Mouse (Mus musculus) heart, embryonic 14.5 days (tissue): ENCODE data around the gene Aggf1. TPM values are rescaled to one million over a fixed set of nuclear protein-coding genes. Genes with fewer than 3 reads are reported as not detected.
A peak's percentile ranks its signal among the peaks of the same experiment; 100 is the strongest.

Experiments
- ATAC-seq: fragments of 200-750 bp; cut with Nextera tagmentation; 2 replicates; pipeline ENCODE4 v1.8.0; 2017; ENCODE audit warnings: low read depth, moderate TSS enrichment; ENCODE audit not compliant: insufficient number of reproducible peaks, insufficient read depth, low FRiP score
- H3K27ac ChIP-seq, 2 experiments: fragments of 200-500 bp in 1 of 2; fragments of 300-500 bp in 1 of 2; sonication (generic) in 1 of 2; replicated peaks in 1 of 2; 2 replicates each; pipeline ENCODE4 v1.5.1; 2012 to 2014; ENCODE audit warnings: low read depth in 2 of 2, low read length in 2 of 2, control low read depth in 1 of 2, mild to moderate bottlenecking in 1 of 2, mixed read lengths in 1 of 2; ENCODE audit not compliant: control insufficient read depth in 1 of 2, insufficient read depth in 1 of 2
- H3K27me3 ChIP-seq: fragments of 300-500 bp; sonication (generic); 2 replicates; pipeline ENCODE4 v1.6.1; 2014; ENCODE audit warnings: mild to moderate bottlenecking, low read length, control low read depth; ENCODE audit not compliant: control insufficient read depth, insufficient read depth
- H3K36me3 ChIP-seq: fragments of 300-500 bp; sonication (generic); 2 replicates; pipeline ENCODE4 v1.6.1; 2014; ENCODE audit warnings: mild to moderate bottlenecking, control low read depth, low read length, mixed read lengths; ENCODE audit not compliant: control insufficient read depth, insufficient read depth
- H3K4me1 ChIP-seq, 2 experiments: fragments of 200-500 bp in 1 of 2; fragments of 300-500 bp in 1 of 2; sonication (generic) in 1 of 2; 2 replicates each; pipeline ENCODE4 v1.6.1; 2012 to 2014; ENCODE audit warnings: low read length in 2 of 2, control low read depth in 1 of 2, mixed read lengths in 1 of 2; ENCODE audit not compliant: control insufficient read depth in 2 of 2, insufficient read depth in 2 of 2
- H3K4me2 ChIP-seq: fragments of 300-500 bp; sonication (generic); 2 replicates; pipeline ENCODE4 v1.6.1; 2014; ENCODE audit warnings: mild to moderate bottlenecking, low read length
- H3K4me3 ChIP-seq, 2 experiments: fragments of 200-500 bp in 1 of 2; fragments of 300-500 bp in 1 of 2; sonication (generic) in 1 of 2; 2 replicates each; pipeline ENCODE4 v1.5.1; 2012 to 2014; ENCODE audit warnings: low read length in 2 of 2, mild to moderate bottlenecking in 2 of 2, control low read depth in 1 of 2, low read depth in 1 of 2, moderate library complexity in 1 of 2; ENCODE audit not compliant: control insufficient read depth in 1 of 2, insufficient read depth in 1 of 2
- H3K9ac ChIP-seq: fragments of 300-500 bp; sonication (generic); 2 replicates; pipeline ENCODE4 v1.6.1; 2014; ENCODE audit warnings: mild to moderate bottlenecking, low read length
- H3K9me3 ChIP-seq: fragments of 300-500 bp; sonication (generic); 2 replicates; pipeline ENCODE4 v1.6.1; 2016; ENCODE audit warnings: low read length, control low read depth; ENCODE audit not compliant: control insufficient read depth
- WGBS: fragments of 180-500 bp; shearing (Covaris S2); extraction: QIAGEN DNeasy Blood & Tissue Kit; methylation state at CpG from one replicate; pipeline ENCODE4 v1.1.7; 2014; 5-methylcytosine and 5-hydroxymethylcytosine counted together
- polyA plus RNA-seq: library from polyadenylated mRNA; unstranded; fragments of >200 nt; fragmentation: Nextera tagmentation; extraction: Ambion mirVana; gene quantifications from 2 replicates; pipeline ENCODE4 v1.2.1, GENCODE M21; 2014

Aggf1 gene
- polyA plus RNA-seq, 1 experiment from 2014 or later = 27.5 TPM

- no peak overlapping the region for H3K9ac ChIP-seq
- peaks cover 0 to 4% of the 10 kb centered on the region in 2 experiments; a peak in 2 of 4 replicates for H3K4me1 ChIP-seq
- peaks cover 91% of the 10 kb centered on the region for H3K36me3 ChIP-seq
Observed at GRCm38 (mm10) chr13:95363440-95363839, 11.7 kb downstream of the Aggf1 start.

GRCm38 (mm10) chr13:95358223-95358622 is 16.9 kb downstream of the Aggf1 start:
- no peak overlapping the region for H3K4me2 ChIP-seq
- H3K36me3 ChIP-seq = peaks cover 99% of the 10 kb centered on the region
- H3K27me3 ChIP-seq = no peaks in the 10 kb centered on the region
- H3K4me3 ChIP-seq = no peak overlapping the region
- no peak overlapping the region for H3K27ac ChIP-seq
- H3K4me1 ChIP-seq = no peaks in the 10 kb centered on the region
- 69% methylated on average over 2 of the region's 2 CpGs for WGBS
- ATAC-seq = no peak
- H3K9me3 ChIP-seq = no peaks in the 10 kb centered on the region
- H3K9ac ChIP-seq = no peak overlapping the region

More at GRCm38 (mm10) chr13:95363440-95363839, 11.7 kb downstream of the Aggf1 start:
- H3K9me3 ChIP-seq = no peaks in the 10 kb centered on the region
- no peak for ATAC-seq
- no peak overlapping the region for H3K4me3 ChIP-seq
- H3K27ac ChIP-seq = no peak overlapping the region
- no peaks in the 10 kb centered on the region for H3K27me3 ChIP-seq
- H3K4me2 ChIP-seq = no peak overlapping the region
- WGBS = 66% methylated on average over 4 of the region's 4 CpGs

GRCm38 (mm10) chr13:95348476-95348875 is 26.7 kb downstream of the Aggf1 start:
- H3K27me3 ChIP-seq = no peaks in the 10 kb centered on the region
- H3K36me3 ChIP-seq = peaks cover 44% of the 10 kb centered on the region
- H3K9me3 ChIP-seq = no peaks in the 10 kb centered on the region
- no peak overlapping the region for H3K27ac ChIP-seq
- no peak for ATAC-seq
- H3K4me2 ChIP-seq = no peak overlapping the region
- 91% methylated on average over 3 of the region's 3 CpGs for WGBS
- no peaks in the 10 kb centered on the region for H3K4me1 ChIP-seq
- no peak overlapping the region for H3K9ac ChIP-seq
- no peak overlapping the region for H3K4me3 ChIP-seq

GRCm38 (mm10) chr13:95347018-95347696 is 28.0 kb downstream of the Aggf1 start:
- Histone ChIP-seq H3K27me3 (no peaks in the 10 kb centered on the region), H3K4me3 (no peak overlapping the region), H3K9ac (no peak overlapping the region), H3K36me3 (peaks cover 32% of the 10 kb centered on the region), H3K9me3 (no peaks in the 10 kb centered on the region), H3K27ac (no peak overlapping the region), H3K4me2 (no peak overlapping the region), H3K4me1 (no peaks in the 10 kb centered on the region)
- ATAC-seq = peak; percentile 55; the same call in 1 of the 2 replicates
- WGBS = 31% methylated on average over 8 of the region's 8 CpGs

GRCm38 (mm10) chr13:95345869-95346268 is 29.3 kb downstream of the Aggf1 start:
- H3K4me3 ChIP-seq = no peak overlapping the region
- no peaks in the 10 kb centered on the region for H3K9me3 ChIP-seq
- H3K27me3 ChIP-seq = no peaks in the 10 kb centered on the region
- H3K36me3 ChIP-seq = peaks cover 25% of the 10 kb centered on the region
- ATAC-seq = no peak
- H3K27ac ChIP-seq = no peak overlapping the region
- H3K4me1 ChIP-seq = no peaks in the 10 kb centered on the region
- H3K9ac ChIP-seq = no peak overlapping the region
- no peak overlapping the region for H3K4me2 ChIP-seq
- WGBS = 81% methylated on average over 6 of the region's 6 CpGs

- Histone ChIP-seq H3K9me3 (no peaks in the 10 kb centered on the region), H3K4me1 (no peaks in the 10 kb centered on the region), H3K4me2 (no peak overlapping the region), H3K9ac (no peak overlapping the region), H3K27me3 (no peaks in the 10 kb centered on the region), H3K27ac (no peak overlapping the region), H3K36me3 (peaks cover 31% of the 10 kb centered on the region), H3K4me3 (no peak overlapping the region)
- WGBS = 86% methylated on average over 8 of the region's 8 CpGs
- no peak for ATAC-seq
Observed at GRCm38 (mm10) chr13:95343470-95343869, 31.7 kb downstream of the Aggf1 start.

GRCm38 (mm10) chr13:95336122-95336677 is 39.0 kb downstream of the Aggf1 start:
- H3K9ac ChIP-seq = no peak overlapping the region
- ATAC-seq = no peak; the same call in 1 of the 2 replicates
- WGBS = 78% methylated on average over 40 of the region's 40 CpGs
- no peaks in the 10 kb centered on the region for H3K9me3 ChIP-seq
- H3K4me3 ChIP-seq = no peak overlapping the region
- peaks cover 48% of the 10 kb centered on the region for H3K36me3 ChIP-seq
- no peaks in the 10 kb centered on the region for H3K27me3 ChIP-seq
- 0 out of 4 replicates have a peak, but pooled peaks cover 0 to 4% of the 10 kb centered on the region in 2 experiments for H3K4me1 ChIP-seq
- no peak overlapping the region for H3K27ac ChIP-seq
- H3K4me2 ChIP-seq = no peak overlapping the region
